Mouse (Mus musculus): ENCODE measurements at regions not wholly inside any gene's neighbourhood (a gene's known extent, or its start where the extent isn't known, plus 50 kb on each side); places are given as distances from the start of the nearest gene placed in this dataset.

- TF ChIP-seq POLR2A (IDR thresholded peaks at IDR 0.05; ENCODE audit: borderline replicate concordance, insufficient read depth, low read length): no peak
- TF ChIP-seq CTCF (IDR thresholded peaks at IDR 0.05; ENCODE audit: borderline replicate concordance, insufficient read depth, low read depth, low read length): no peak
Observed at GRCm38 (mm10) chr5:51069668-51070067, 497.9 kb downstream of the Ppargc1a start.

All from cerebellum, adult 2 months (tissue).